Mouse (Mus musculus) small intestine, adult 2 months (tissue): ENCODE data around the gene Hdac9.

Experiments used
- CTCF ChIP-seq: fragments of 200-500 bp; IDR thresholded peaks from 2 replicates; pipeline ENCODE4 v1.5.1; 2012; ENCODE audit warnings: low read depth, mild to moderate bottlenecking, control low read depth, inconsistent platforms, low read length, moderate library complexity, mixed read lengths; ENCODE audit not compliant: insufficient replicate concordance, insufficient read length; ENCODE audit errors: extremely low read depth
- POLR2A ChIP-seq: fragments of 200-500 bp; IDR thresholded peaks from 2 replicates; pipeline ENCODE4 v1.6.1; 2012; ENCODE audit warnings: low read depth, mild to moderate bottlenecking, control low read depth, inconsistent platforms, low read length, moderate library complexity

DNA sequence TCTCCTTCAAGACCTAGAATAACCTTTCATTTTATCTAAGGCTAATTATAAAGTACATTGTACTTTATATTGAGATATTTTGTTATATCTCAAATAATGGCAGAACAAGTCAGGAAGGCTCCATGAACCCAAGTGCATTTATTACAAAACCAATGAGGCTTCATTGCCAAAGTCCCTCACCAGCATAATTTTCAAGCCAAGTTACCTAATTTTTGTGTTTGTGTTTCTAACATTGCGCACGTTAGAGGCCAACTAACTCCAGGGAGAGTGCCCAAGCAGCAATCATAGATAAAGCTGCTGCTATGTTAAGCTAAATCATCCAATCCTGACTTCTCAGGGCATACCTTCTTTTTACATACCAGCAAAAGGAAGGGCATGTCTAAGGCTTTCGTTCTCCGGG, 722.8 kb downstream of the Hdac9 start:
- no peak for TF ChIP-seq CTCF
- TF ChIP-seq POLR2A: no peak
